Mouse (Mus musculus): ENCODE measurements around the gene Serpina9. TPM values are rescaled to one million over a fixed set of nuclear protein-coding genes. Genes with fewer than 3 reads are reported as not detected.
"Not testable (repeated sequence)": the region's sequence is repeated elsewhere in the genome, so short reads cannot be mapped to it uniquely, and the experiment has no call there.

Gene Serpina9
- polyA plus RNA-seq, 1 experiment, result not detected

DNA sequence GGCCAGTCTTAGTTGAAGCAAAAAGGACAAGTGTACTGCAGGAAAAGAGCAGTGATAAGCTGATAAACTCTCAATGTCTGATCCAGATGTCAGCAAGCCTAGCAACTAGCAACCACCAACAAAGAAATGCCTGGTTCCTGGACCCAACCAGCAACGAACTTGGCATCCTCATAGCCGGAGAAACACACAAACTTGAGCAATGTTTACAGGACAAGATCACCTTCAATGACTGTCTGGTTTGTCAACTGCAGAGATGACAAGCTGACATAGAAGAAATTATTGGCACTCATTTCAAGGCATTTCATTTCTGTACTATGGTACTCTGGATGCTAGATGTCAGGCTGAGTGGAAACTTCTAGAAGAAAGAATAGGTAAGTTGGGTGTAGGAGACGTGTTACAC lies 46.8 kb downstream of the Serpina9 start:
- Histone ChIP-seq H3K4me3 (replicated peaks; ENCODE audit: control insufficient read depth, low read depth, low read length) (no peak overlapping the region), H3K27ac (ENCODE audit: control insufficient read depth, insufficient read depth, low read depth, low read length, poor library complexity) (no peak overlapping the region), H3K4me1 (ENCODE audit: control insufficient read depth, insufficient read depth, low read length) (no peaks in the 10 kb centered on the region)
- TF ChIP-seq CTCF (IDR thresholded peaks at IDR 0.05; ENCODE audit: control insufficient read depth, insufficient read depth, low read length) (no peak), POLR2A (IDR thresholded peaks at IDR 0.05; ENCODE audit: borderline replicate concordance, control insufficient read depth, low read depth, low read length) (no peak)
- 53% methylated on average over 3 of the region's 3 CpGs for WGBS

DNA sequence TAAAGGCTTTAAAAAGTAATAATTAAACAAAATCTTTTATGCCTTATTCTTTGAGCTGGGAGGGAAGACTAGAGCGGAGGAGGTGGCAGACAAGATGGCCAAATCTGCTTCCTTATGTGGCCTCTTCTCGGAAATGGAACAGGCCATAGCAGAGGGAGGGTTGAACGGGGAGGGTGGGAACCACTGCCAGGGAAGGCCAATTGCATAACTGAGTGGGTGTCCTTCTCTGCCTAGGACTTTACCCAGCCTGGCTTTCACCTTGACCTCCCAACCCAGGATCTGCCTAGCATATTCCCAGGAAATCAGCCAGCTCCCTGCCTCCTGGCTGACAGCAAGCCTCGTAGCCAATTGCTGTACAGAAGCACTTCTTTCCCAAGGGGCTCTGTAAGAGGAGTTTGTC lies 50.3 kb downstream of the Serpina9 start:
- Histone ChIP-seq H3K4me1 (ENCODE audit: control insufficient read depth, insufficient read depth, low read length) (no peaks in the 10 kb centered on the region), H3K4me3 (replicated peaks; ENCODE audit: control insufficient read depth, low read depth, low read length) (no peak overlapping the region), H3K27ac (ENCODE audit: control insufficient read depth, insufficient read depth, low read depth, low read length, poor library complexity) (no peak overlapping the region)
- WGBS, result 73% methylated on average over 4 of the region's 4 CpGs
- TF ChIP-seq CTCF (IDR thresholded peaks at IDR 0.05; ENCODE audit: control insufficient read depth, insufficient read depth, low read length), result no peak

DNA sequence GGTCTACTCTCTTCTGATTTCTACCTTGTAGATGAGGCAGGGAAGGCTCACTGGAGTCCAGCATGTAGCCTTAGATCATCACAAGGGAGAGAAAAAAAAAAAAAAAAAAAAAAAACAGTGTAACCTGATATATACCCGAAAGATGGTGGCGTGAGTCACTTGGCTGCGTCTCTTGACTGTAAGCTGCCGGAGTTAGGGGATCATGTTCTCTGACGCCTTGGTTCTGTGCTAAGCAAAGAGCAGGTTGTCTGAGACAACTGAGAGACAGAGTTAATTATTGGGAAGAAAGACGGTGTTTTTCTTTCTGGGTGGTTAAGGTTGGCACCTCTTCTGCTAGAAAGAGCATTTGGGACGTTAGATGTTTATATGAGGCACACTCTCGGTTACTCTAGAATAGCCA lies 50.7 kb downstream of the Serpina9 start:
- H3K27ac ChIP-seq (ENCODE audit: control insufficient read depth, insufficient read depth, low read depth, low read length, poor library complexity), result no peak overlapping the region
- TF ChIP-seq POLR2A (IDR thresholded peaks at IDR 0.05; ENCODE audit: borderline replicate concordance, control insufficient read depth, low read depth, low read length), result no peak
- no peak for TF ChIP-seq CTCF (IDR thresholded peaks at IDR 0.05; ENCODE audit: control insufficient read depth, insufficient read depth, low read length)
- no peak overlapping the region for H3K4me3 ChIP-seq (replicated peaks; ENCODE audit: control insufficient read depth, low read depth, low read length)
- WGBS, result 83% methylated on average over 8 of the region's 8 CpGs
- H3K4me1 ChIP-seq (ENCODE audit: control insufficient read depth, insufficient read depth, low read length), result no peaks in the 10 kb centered on the region

DNA sequence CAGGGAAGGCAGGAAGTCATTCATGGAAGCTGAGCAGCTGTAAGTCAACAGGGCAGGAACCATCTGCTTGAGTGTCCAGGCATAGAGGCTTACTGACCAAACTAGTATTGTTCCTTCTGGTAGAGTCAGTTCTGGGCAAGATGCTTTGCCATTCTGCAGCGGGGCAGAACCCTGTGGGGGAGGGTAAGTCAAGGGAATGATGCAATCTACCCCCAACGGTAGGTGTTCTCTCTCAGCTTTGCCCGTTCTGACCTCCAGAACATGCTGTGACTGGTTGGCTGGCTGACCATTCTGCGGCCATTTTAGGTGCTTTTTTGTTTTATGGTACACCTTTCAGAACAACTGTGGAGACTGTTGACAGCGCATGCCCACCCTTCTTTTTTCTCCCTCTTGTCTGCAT lies 51.2 kb downstream of the Serpina9 start:
- H3K4me3 ChIP-seq (replicated peaks; ENCODE audit: control insufficient read depth, low read depth, low read length), result no peak overlapping the region
- WGBS, result 62% methylated on average over 5 of the region's 5 CpGs
- H3K4me1 ChIP-seq (ENCODE audit: control insufficient read depth, insufficient read depth, low read length), result no peaks in the 10 kb centered on the region
- no peak overlapping the region for H3K27ac ChIP-seq (ENCODE audit: control insufficient read depth, insufficient read depth, low read depth, low read length, poor library complexity)
- TF ChIP-seq CTCF (IDR thresholded peaks at IDR 0.05; ENCODE audit: control insufficient read depth, insufficient read depth, low read length) (no peak), POLR2A (IDR thresholded peaks at IDR 0.05; ENCODE audit: borderline replicate concordance, control insufficient read depth, low read depth, low read length) (no peak)

DNA sequence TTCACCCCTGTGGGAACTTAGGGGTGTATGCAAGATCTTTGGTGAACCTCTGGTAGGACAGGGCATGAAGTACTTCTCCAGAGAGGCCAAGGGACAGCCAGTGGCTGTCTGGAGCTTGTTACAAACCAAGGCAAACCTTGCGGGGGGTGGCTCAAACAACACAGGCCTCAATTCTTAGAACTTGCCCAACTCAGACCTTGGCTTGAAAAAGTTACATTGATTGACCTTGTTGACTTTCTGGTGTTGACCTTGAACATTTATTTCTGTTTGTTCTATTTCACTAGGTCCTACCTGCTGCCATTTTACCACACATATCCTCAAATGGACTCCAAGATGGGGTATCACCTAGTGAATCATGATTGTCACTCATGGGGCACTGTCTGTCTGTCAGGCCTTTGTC lies 51.8 kb downstream of the Serpina9 start:
- no peak for TF ChIP-seq CTCF (IDR thresholded peaks at IDR 0.05; ENCODE audit: control insufficient read depth, insufficient read depth, low read length)
- no peak for TF ChIP-seq POLR2A (IDR thresholded peaks at IDR 0.05; ENCODE audit: borderline replicate concordance, control insufficient read depth, low read depth, low read length)
- H3K4me3 ChIP-seq (replicated peaks; ENCODE audit: control insufficient read depth, low read depth, low read length), result no peak overlapping the region
- H3K27ac ChIP-seq (ENCODE audit: control insufficient read depth, insufficient read depth, low read depth, low read length, poor library complexity), result no peak overlapping the region
- no peaks in the 10 kb centered on the region for H3K4me1 ChIP-seq (ENCODE audit: control insufficient read depth, insufficient read depth, low read length)
- 97% methylated on average over 1 of the region's 1 CpGs for WGBS

DNA sequence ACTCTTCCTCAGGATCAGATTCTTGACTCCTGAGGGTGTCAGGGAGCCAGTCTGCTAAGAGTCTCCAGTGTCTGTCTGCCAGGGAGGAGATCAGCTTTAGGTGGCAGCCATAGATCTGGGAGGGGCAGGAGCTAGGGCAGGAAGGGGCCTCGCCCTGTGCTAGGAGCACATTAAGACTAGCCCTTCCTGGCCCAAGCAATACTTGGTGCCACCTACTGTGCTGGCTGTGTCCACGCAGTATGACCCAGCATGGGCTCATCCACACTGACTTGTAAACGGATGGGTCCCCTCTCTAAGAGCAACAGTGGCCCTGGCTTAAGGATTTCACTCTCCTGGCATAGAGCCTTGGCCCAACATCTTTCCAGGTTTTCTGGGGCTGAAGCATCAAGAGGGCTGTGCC lies 54.8 kb downstream of the Serpina9 start, which contains the start of gene Serpina1e:
Gene Serpina1e, minus strand, starts transcription at position 178 of the 400 bp plus-strand sequence.
- no peak within 1 kb of the TSS for H3K4me3 ChIP-seq (replicated peaks; ENCODE audit: control insufficient read depth, low read depth, low read length)
- no peak for TF ChIP-seq CTCF (IDR thresholded peaks at IDR 0.05; ENCODE audit: control insufficient read depth, insufficient read depth, low read length)
- H3K27ac ChIP-seq (ENCODE audit: control insufficient read depth, insufficient read depth, low read depth, low read length, poor library complexity), result no peak within 1 kb of the TSS
- WGBS, result 72% methylated on average over 3 of the region's 3 CpGs
- no peaks in the 10 kb centered on the region for H3K4me1 ChIP-seq (ENCODE audit: control insufficient read depth, insufficient read depth, low read length)

DNA sequence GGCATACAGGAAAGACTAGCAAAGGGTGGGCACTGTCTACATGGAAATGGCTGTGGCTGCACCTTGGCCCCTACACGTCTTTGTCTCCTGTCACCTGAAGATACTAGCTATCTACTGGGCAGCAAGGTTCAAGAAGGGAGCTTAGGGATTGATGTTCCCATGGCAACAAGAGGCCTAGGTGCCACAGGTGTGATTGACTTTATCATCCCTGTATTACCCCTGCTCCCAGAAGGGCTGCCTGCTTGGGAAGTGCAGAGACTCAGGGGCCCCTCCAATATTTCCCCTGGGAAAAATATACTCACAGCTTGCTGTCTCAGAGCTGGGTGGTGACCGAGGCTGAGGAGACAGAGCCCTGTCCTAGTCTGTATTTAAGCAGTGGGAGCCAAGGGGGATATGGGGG lies 57.0 kb downstream of the Serpina9 start:
- WGBS, result 72% methylated on average over 2 of the region's 2 CpGs
- H3K4me1 ChIP-seq (ENCODE audit: control insufficient read depth, insufficient read depth, low read length); H3K4me3 ChIP-seq (replicated peaks; ENCODE audit: control insufficient read depth, low read depth, low read length); H3K27ac ChIP-seq (ENCODE audit: control insufficient read depth, insufficient read depth, low read depth, low read length, poor library complexity): not testable (repeated sequence)

DNA sequence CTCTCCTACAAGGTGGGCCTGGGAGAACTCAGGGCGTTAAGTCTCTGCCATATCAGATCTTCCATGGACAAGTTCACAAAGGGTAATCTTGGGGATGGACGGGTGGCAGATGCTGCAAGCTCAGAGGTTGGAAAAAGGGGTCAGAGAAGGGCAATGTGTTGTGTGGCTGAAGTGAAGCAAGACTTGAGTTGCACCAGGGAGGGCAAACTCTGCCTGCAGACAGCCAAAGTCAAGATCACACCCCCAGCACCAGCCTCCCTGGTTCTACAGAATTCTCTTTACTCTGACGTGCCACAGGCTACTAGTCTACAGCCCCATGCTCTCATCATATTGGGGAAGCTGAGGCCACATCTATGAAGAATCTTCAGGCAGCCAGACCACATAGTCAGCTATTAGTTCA lies 60.6 kb downstream of the Serpina9 start:
- H3K4me3 ChIP-seq (replicated peaks; ENCODE audit: control insufficient read depth, low read depth, low read length); H3K4me1 ChIP-seq (ENCODE audit: control insufficient read depth, insufficient read depth, low read length); H3K27ac ChIP-seq (ENCODE audit: control insufficient read depth, insufficient read depth, low read depth, low read length, poor library complexity): not testable (repeated sequence)
- WGBS, result 70% methylated on average over 3 of the region's 3 CpGs

DNA sequence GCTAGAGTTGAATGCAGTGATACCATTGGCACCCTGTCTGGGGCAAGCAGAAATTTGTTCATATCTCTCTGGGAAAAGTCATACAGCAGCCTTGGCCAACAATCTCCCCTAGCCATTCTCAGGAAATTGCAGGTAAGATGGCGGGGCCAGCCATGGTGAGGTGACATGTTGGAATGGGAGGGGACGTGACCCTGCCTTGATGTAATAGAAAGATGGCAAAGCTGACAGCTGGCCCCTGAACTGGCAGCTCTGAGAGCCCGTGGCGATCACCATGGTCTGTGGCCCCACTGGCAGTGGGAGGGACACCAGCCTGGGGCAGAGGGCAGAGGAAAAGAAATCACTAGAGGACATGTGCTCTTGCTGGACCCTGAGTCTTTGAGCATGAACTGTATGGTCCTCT lies 67.3 kb downstream of the Serpina9 start:
- no peak for TF ChIP-seq CTCF (IDR thresholded peaks at IDR 0.05; ENCODE audit: control insufficient read depth, insufficient read depth, low read length)
- Histone ChIP-seq H3K27ac (ENCODE audit: control insufficient read depth, insufficient read depth, low read depth, low read length, poor library complexity) (no peak overlapping the region), H3K4me1 (ENCODE audit: control insufficient read depth, insufficient read depth, low read length) (no peaks in the 10 kb centered on the region), H3K4me3 (replicated peaks; ENCODE audit: control insufficient read depth, low read depth, low read length) (no peak overlapping the region)
- 67% methylated on average over 4 of the region's 4 CpGs for WGBS

Other genes starting within 250 kb of the Serpina9 start
- 4.5 and 13.1 TPM in 2 replicates for gene Serpina1d, start 240.2 kb downstream of the Serpina9 start, polyA plus RNA-seq (2011; ENCODE audit: insufficient read depth, insufficient read length, low replicate concordance, missing spikeins)
- 4.4 and 30.7 TPM in 2 replicates for gene Serpina1b, start 183.4 kb downstream of the Serpina9 start, polyA plus RNA-seq (2011; ENCODE audit: insufficient read depth, insufficient read length, low replicate concordance, missing spikeins)
- gene Serpina1a, start 150.2 kb downstream of the Serpina9 start, polyA plus RNA-seq (2011; ENCODE audit: insufficient read depth, insufficient read length, low replicate concordance, missing spikeins), result 7.7 and 34.0 TPM in 2 replicates
- 15.6 and 41.6 TPM in 2 replicates for gene Serpina1c, start 108.9 kb downstream of the Serpina9 start, polyA plus RNA-seq (2011; ENCODE audit: insufficient read depth, insufficient read length, low replicate concordance, missing spikeins)
- 13.2 and 51.9 TPM in 2 replicates for gene Serpina1e, start 54.8 kb downstream of the Serpina9 start, polyA plus RNA-seq (2011; ENCODE audit: insufficient read depth, insufficient read length, low replicate concordance, missing spikeins)
- gene Serpina11, start 23.8 kb downstream of the Serpina9 start, polyA plus RNA-seq (2011; ENCODE audit: insufficient read depth, insufficient read length, low replicate concordance, missing spikeins), result 1.4 TPM in 1 of 2 replicates, not detected in the other
- gene Serpina12, start 30.7 kb upstream of the Serpina9 start, polyA plus RNA-seq (2011; ENCODE audit: insufficient read depth, insufficient read length, low replicate concordance, missing spikeins), result 0.82 and 0.86 TPM in 2 replicates
- gene Serpina5, start 87.4 kb upstream of the Serpina9 start, polyA plus RNA-seq (2011; ENCODE audit: insufficient read depth, insufficient read length, low replicate concordance, missing spikeins), result not detected in 2 replicates
- not detected in 2 replicates for gene Serpina3a, start 99.0 kb upstream of the Serpina9 start, polyA plus RNA-seq (2011; ENCODE audit: insufficient read depth, insufficient read length, low replicate concordance, missing spikeins)
- 1.7 TPM in 1 of 2 replicates, not detected in the other for gene Serpina3b, start 114.2 kb upstream of the Serpina9 start, polyA plus RNA-seq (2011; ENCODE audit: insufficient read depth, insufficient read length, low replicate concordance, missing spikeins)
- gene Serpina3c, start 140.1 kb upstream of the Serpina9 start, polyA plus RNA-seq (2011; ENCODE audit: insufficient read depth, insufficient read length, low replicate concordance, missing spikeins), result 1.3 and 2.2 TPM in 2 replicates
- gene Serpina3f, start 200.8 kb upstream of the Serpina9 start, polyA plus RNA-seq (2011; ENCODE audit: insufficient read depth, insufficient read length, low replicate concordance, missing spikeins), result 4.2 and 8.1 TPM in 2 replicates
- gene Serpina3g, start 222.5 kb upstream of the Serpina9 start, polyA plus RNA-seq (2011; ENCODE audit: insufficient read depth, insufficient read length, low replicate concordance, missing spikeins), result 20.8 and 31.2 TPM in 2 replicates
- not detected in 2 replicates for gene Serpina3i, start 249.4 kb upstream of the Serpina9 start, polyA plus RNA-seq (2011; ENCODE audit: insufficient read depth, insufficient read length, low replicate concordance, missing spikeins)

All from bone marrow, adult 2 months (tissue).